Mouse (Mus musculus) heart, postnatal 25 days (tissue): ENCODE results near the gene Adk. TPM values are rescaled to one million over a fixed set of nuclear protein-coding genes. Genes with fewer than 3 reads are reported as not detected.

Experiments
- DNase-seq: peaks from one replicate; pipeline ENCODE4 v3.0.0; 2022; ENCODE audit warnings: low spot score
- intact Hi-C: fragments of 180-260 bp; cut with DNase I; formaldehyde crosslinking; loops from one replicate; pipeline ENCODE4 v1.15.1; 2025
- total RNA-seq, 2 experiments: library from RNA; stranded (reverse); gene quantifications; 2 replicates each; pipeline ENCODE4 v1.2.3; 2021

Gene Adk
- total RNA-seq, 2 experiments from 2014 or later: 236 to 274 TPM

GRCm38 (mm10) chr14:21222206-21222605, 169.8 kb downstream of the Adk start:
- intact Hi-C loops: no loop called here

GRCm38 (mm10) chr14:21223456-21223855, 171.1 kb downstream of the Adk start:
- intact Hi-C loops: no loop called here
- DNase-seq: no peak

More at GRCm38 (mm10) chr14:21222206-21222605, 169.8 kb downstream of the Adk start:
- no peak for DNase-seq

GRCm38 (mm10) chr14:21223971-21224635, 171.7 kb downstream of the Adk start:
- no peak for DNase-seq
- intact Hi-C loops: no loop called here

GRCm38 (mm10) chr14:21237051-21237450, 184.7 kb downstream of the Adk start:
- no peak for DNase-seq
- intact Hi-C loops: no loop called here

- no peak for DNase-seq
- intact Hi-C loops: no loop called here
These were observed 188.7 kb downstream of the Adk start for GRCm38 (mm10) chr14:21241105-21241504.

GRCm38 (mm10) chr14:21251386-21251785, 199.0 kb downstream of the Adk start:
- DNase-seq: no peak
- intact Hi-C loops: no loop called here

GRCm38 (mm10) chr14:21252326-21252886, 200.0 kb downstream of the Adk start:
- intact Hi-C loops: no loop called here
- DNase-seq: no peak

GRCm38 (mm10) chr14:21253321-21253992, 201.1 kb downstream of the Adk start:
- intact Hi-C loops: no loop called here
- DNase-seq: no peak

- intact Hi-C loops: no loop called here
- DNase-seq: no peak
These were observed 201.6 kb downstream of the Adk start for GRCm38 (mm10) chr14:21253993-21254339.

GRCm38 (mm10) chr14:21268229-21268628, 215.9 kb downstream of the Adk start:
- intact Hi-C loops: loop anchor here (5.0 kb wide), 1 partner anchor 44 kb away; no protein-coding TSS in a partner anchor
- DNase-seq: no peak

GRCm38 (mm10) chr14:21271472-21271871, 219.1 kb downstream of the Adk start:
- intact Hi-C loops: no loop called here
- DNase-seq: no peak

- DNase-seq: no peak
- intact Hi-C loops: no loop called here
These were observed 223.4 kb downstream of the Adk start for GRCm38 (mm10) chr14:21275786-21276185.

GRCm38 (mm10) chr14:21278290-21278689, 225.9 kb downstream of the Adk start:
- no peak for DNase-seq
- intact Hi-C loops: no loop called here

- intact Hi-C loops: no loop called here
- no peak for DNase-seq
These were observed 226.6 kb downstream of the Adk start for GRCm38 (mm10) chr14:21278907-21279535.

- intact Hi-C loops: no loop called here
- DNase-seq: no peak
These were observed 228.1 kb downstream of the Adk start for GRCm38 (mm10) chr14:21280451-21280850.

GRCm38 (mm10) chr14:21281506-21281905, 229.1 kb downstream of the Adk start:
- intact Hi-C loops: no loop called here

GRCm38 (mm10) chr14:21284116-21284515, 231.7 kb downstream of the Adk start:
- DNase-seq: no peak
- intact Hi-C loops: no loop called here

More at GRCm38 (mm10) chr14:21281506-21281905, 229.1 kb downstream of the Adk start:
- no peak for DNase-seq

- intact Hi-C loops: no loop called here
These were observed 232.5 kb downstream of the Adk start for GRCm38 (mm10) chr14:21284847-21285246.

GRCm38 (mm10) chr14:21286274-21286673, 233.9 kb downstream of the Adk start:
- no peak for DNase-seq
- intact Hi-C loops: no loop called here

More at GRCm38 (mm10) chr14:21284847-21285246, 232.5 kb downstream of the Adk start:
- DNase-seq: no peak

GRCm38 (mm10) chr14:21287726-21288442, 235.5 kb downstream of the Adk start:
- DNase-seq: no peak
- intact Hi-C loops: no loop called here
